Mouse (Mus musculus): ENCODE measurements around the gene Ube2e3. TPM values are rescaled to one million over a fixed set of nuclear protein-coding genes. Genes with fewer than 3 reads are reported as not detected.

Ube2e3 gene
- polyA plus RNA-seq, 1 experiment: 83.9 TPM

DNA sequence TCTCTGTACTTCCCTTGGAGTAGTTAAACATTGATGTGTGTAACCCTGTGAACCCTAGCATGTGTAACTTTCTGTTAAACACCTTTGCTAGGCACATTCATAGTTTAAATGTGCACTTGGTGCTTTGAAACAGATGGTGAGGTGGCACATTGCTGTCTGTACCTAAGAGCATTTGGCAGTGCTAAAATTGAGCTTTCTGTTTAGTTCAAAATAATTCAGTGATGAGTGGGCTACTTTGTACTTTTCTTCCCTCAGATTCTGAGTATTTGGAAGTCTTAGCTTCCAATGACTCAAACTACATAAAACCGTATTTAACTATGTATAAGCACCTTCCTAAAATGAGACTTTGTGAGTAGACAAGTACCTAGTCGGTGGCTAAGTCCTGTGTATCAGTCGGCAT lies 59.7 kb downstream of the Ube2e3 start:
- TF ChIP-seq CTCF (IDR thresholded peaks at IDR 0.05; ENCODE audit: borderline replicate concordance, insufficient read depth, low read depth, low read length): no peak
- TF ChIP-seq POLR2A (IDR thresholded peaks at IDR 0.05; ENCODE audit: borderline replicate concordance, insufficient read depth, low read length): no peak
- Histone ChIP-seq H3K27ac (ENCODE audit: insufficient read depth, low read length) (no peak overlapping the region), H3K27me3 (ENCODE audit: control insufficient read depth, insufficient read depth, low read length) (no peaks in the 10 kb centered on the region), H3K4me1 (ENCODE audit: control insufficient read depth, insufficient read depth, low read length) (peaks cover 14% of the 10 kb centered on the region), H3K4me3 (replicated peaks; ENCODE audit: insufficient read depth, low read depth, low read length) (no peak overlapping the region)
- DNase-seq: peak in 1 of 2 experiments; percentile 19
- WGBS: 76% methylated on average over 3 of the region's 3 CpGs

GRCm38 (mm10) chr2:78928080-78928479 lies 60.2 kb downstream of the Ube2e3 start:
- Histone ChIP-seq H3K4me3 (replicated peaks; ENCODE audit: insufficient read depth, low read depth, low read length) (no peak overlapping the region), H3K27ac (ENCODE audit: insufficient read depth, low read length) (no peak overlapping the region), H3K27me3 (ENCODE audit: control insufficient read depth, insufficient read depth, low read length) (no peaks in the 10 kb centered on the region), H3K4me1 (ENCODE audit: control insufficient read depth, insufficient read depth, low read length) (peaks cover 11% of the 10 kb centered on the region; the same call in 1 of the 2 replicates)
- DNase-seq: no peak
- no peak for TF ChIP-seq POLR2A (IDR thresholded peaks at IDR 0.05; ENCODE audit: borderline replicate concordance, insufficient read depth, low read length)
- no peak for TF ChIP-seq CTCF (IDR thresholded peaks at IDR 0.05; ENCODE audit: borderline replicate concordance, insufficient read depth, low read depth, low read length)
- WGBS: 66% methylated on average over 5 of the region's 5 CpGs

DNA sequence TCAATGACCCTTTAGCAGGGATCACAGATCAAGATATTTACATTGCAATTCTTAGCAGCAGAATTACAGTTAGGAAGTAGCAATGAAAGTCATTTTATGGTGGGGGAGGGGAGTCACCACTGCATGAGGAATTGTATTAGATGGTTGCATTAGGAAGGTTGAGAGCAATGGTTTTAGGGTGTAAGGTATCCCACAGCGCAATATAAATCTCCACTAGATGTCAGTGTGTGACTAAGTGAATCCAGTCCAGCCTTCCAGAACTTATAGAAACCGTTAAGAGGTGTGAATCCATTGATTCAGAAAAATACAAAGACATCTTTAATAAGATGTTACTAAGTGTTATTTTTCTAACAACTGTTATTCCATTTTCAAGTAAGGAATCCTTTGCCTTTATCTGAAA lies 63.4 kb downstream of the Ube2e3 start:
- no peak for DNase-seq
- Histone ChIP-seq H3K27me3 (ENCODE audit: control insufficient read depth, insufficient read depth, low read length) (no peaks in the 10 kb centered on the region), H3K4me1 (ENCODE audit: control insufficient read depth, insufficient read depth, low read length) (peaks cover 11% of the 10 kb centered on the region; the same call in 1 of the 2 replicates), H3K4me3 (replicated peaks; ENCODE audit: insufficient read depth, low read depth, low read length) (no peak overlapping the region), H3K27ac (ENCODE audit: insufficient read depth, low read length) (no peak overlapping the region)
- TF ChIP-seq CTCF (IDR thresholded peaks at IDR 0.05; ENCODE audit: borderline replicate concordance, insufficient read depth, low read depth, low read length) (peak; percentile 18; the same call in 1 of the 2 replicates), POLR2A (IDR thresholded peaks at IDR 0.05; ENCODE audit: borderline replicate concordance, insufficient read depth, low read length) (no peak)
- 61% methylated on average over 2 of the region's 2 CpGs for WGBS

GRCm38 (mm10) chr2:78959451-78959850 lies 91.5 kb downstream of the Ube2e3 start:
- WGBS: 12% methylated on average over 3 of the region's 3 CpGs
- Histone ChIP-seq H3K4me1 (ENCODE audit: control insufficient read depth, insufficient read depth, low read length) (no peaks in the 10 kb centered on the region; the same call in 1 of the 2 replicates), H3K4me3 (replicated peaks; ENCODE audit: insufficient read depth, low read depth, low read length) (peak overlapping the region; percentile 17), H3K27ac (ENCODE audit: insufficient read depth, low read length) (no peak overlapping the region), H3K27me3 (ENCODE audit: control insufficient read depth, insufficient read depth, low read length) (no peaks in the 10 kb centered on the region)
- TF ChIP-seq CTCF (IDR thresholded peaks at IDR 0.05; ENCODE audit: borderline replicate concordance, insufficient read depth, low read depth, low read length): peak; percentile 30; the same call in 1 of the 2 replicates
- no peak for TF ChIP-seq POLR2A (IDR thresholded peaks at IDR 0.05; ENCODE audit: borderline replicate concordance, insufficient read depth, low read length)
- DNase-seq: peak; percentile 31 to 34

DNA sequence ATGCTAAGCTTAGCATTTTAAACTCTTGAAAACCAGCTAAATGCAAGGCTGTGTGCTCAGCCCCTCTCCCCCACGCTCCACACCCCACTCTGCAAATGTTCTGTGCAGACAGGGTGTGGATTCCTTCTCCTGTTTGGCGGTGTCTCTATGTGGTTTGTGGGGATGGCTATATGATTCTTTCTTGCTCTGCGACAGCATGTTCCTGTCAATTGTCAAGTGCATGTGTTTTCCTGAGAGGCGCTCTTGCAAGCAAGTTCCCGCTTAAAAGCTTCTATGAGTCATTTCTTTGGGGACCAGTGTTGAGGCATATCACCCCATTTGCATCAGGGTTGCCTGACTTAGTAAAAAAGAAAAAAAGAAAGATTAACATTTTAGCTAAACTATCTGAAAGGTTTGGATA lies 92.4 kb downstream of the Ube2e3 start:
- H3K27ac ChIP-seq (ENCODE audit: insufficient read depth, low read length): no peak overlapping the region
- DNase-seq: peak in 1 of 2 experiments; percentile 12
- H3K27me3 ChIP-seq (ENCODE audit: control insufficient read depth, insufficient read depth, low read length): no peaks in the 10 kb centered on the region
- no peak overlapping the region for H3K4me3 ChIP-seq (replicated peaks; ENCODE audit: insufficient read depth, low read depth, low read length)
- 95% methylated on average over 5 of the region's 5 CpGs for WGBS
- TF ChIP-seq CTCF (IDR thresholded peaks at IDR 0.05; ENCODE audit: borderline replicate concordance, insufficient read depth, low read depth, low read length) (no peak), POLR2A (IDR thresholded peaks at IDR 0.05; ENCODE audit: borderline replicate concordance, insufficient read depth, low read length) (no peak)
- H3K4me1 ChIP-seq (ENCODE audit: control insufficient read depth, insufficient read depth, low read length): no peaks in the 10 kb centered on the region; the same call in 1 of the 2 replicates

DNA sequence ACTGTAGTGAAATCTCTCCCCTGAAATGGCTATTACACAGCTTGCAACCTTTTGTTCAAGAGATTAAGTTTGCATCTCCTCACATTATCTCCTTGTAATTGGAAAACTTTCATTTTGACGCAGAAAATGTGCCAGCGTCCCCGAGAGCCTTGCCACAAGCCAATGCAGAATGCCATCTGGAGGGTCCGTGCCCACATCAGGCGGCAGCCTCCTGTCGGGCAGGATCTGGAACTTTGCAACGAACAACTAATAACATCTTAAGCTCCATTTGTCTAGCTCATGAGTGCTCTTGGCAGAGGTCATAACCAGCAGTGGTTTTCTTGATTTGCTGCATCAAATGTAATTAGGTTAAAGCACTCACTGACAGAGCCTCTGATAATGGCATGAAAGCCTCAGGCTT lies 93.1 kb downstream of the Ube2e3 start:
- Histone ChIP-seq H3K27ac (ENCODE audit: insufficient read depth, low read length) (no peak overlapping the region), H3K4me3 (replicated peaks; ENCODE audit: insufficient read depth, low read depth, low read length) (no peak overlapping the region), H3K27me3 (ENCODE audit: control insufficient read depth, insufficient read depth, low read length) (no peaks in the 10 kb centered on the region), H3K4me1 (ENCODE audit: control insufficient read depth, insufficient read depth, low read length) (no peaks in the 10 kb centered on the region; the same call in 1 of the 2 replicates)
- 25% methylated on average over 7 of the region's 7 CpGs for WGBS
- peak; percentile 11 to 18 for DNase-seq
- TF ChIP-seq POLR2A (IDR thresholded peaks at IDR 0.05; ENCODE audit: borderline replicate concordance, insufficient read depth, low read length) (no peak), CTCF (IDR thresholded peaks at IDR 0.05; ENCODE audit: borderline replicate concordance, insufficient read depth, low read depth, low read length) (no peak)

DNA sequence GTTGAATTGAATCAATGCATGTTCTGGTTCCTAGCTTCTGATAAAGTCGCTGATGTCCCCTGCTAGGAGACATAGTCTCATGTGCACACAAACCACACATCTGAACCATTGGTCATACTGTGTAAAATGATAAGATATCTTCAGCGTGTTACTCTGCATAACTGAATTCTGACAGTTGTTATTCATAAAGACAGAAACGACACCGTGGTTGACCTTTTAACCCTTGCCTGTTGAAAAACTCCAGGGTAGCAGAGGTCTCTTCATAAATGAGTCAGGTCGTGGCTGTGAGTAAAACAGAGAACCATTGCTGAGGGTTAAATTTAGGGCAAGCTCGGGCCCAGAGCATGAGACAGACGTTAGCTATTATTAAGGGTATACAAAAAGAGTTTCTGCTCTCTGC lies 93.7 kb downstream of the Ube2e3 start:
- TF ChIP-seq CTCF (IDR thresholded peaks at IDR 0.05; ENCODE audit: borderline replicate concordance, insufficient read depth, low read depth, low read length) (no peak), POLR2A (IDR thresholded peaks at IDR 0.05; ENCODE audit: borderline replicate concordance, insufficient read depth, low read length) (no peak)
- no peak for DNase-seq
- Histone ChIP-seq H3K4me1 (ENCODE audit: control insufficient read depth, insufficient read depth, low read length) (no peaks in the 10 kb centered on the region; the same call in 1 of the 2 replicates), H3K27me3 (ENCODE audit: control insufficient read depth, insufficient read depth, low read length) (no peaks in the 10 kb centered on the region), H3K27ac (ENCODE audit: insufficient read depth, low read length) (no peak overlapping the region), H3K4me3 (replicated peaks; ENCODE audit: insufficient read depth, low read depth, low read length) (no peak overlapping the region)
- WGBS: 62% methylated on average over 7 of the region's 7 CpGs

GRCm38 (mm10) chr2:78964995-78965394 lies 97.1 kb downstream of the Ube2e3 start:
- Histone ChIP-seq H3K27ac (ENCODE audit: insufficient read depth, low read length) (no peak overlapping the region), H3K4me3 (replicated peaks; ENCODE audit: insufficient read depth, low read depth, low read length) (no peak overlapping the region), H3K27me3 (ENCODE audit: control insufficient read depth, insufficient read depth, low read length) (no peaks in the 10 kb centered on the region), H3K4me1 (ENCODE audit: control insufficient read depth, insufficient read depth, low read length) (no peaks in the 10 kb centered on the region; the same call in 1 of the 2 replicates)
- TF ChIP-seq POLR2A (IDR thresholded peaks at IDR 0.05; ENCODE audit: borderline replicate concordance, insufficient read depth, low read length): no peak
- TF ChIP-seq CTCF (IDR thresholded peaks at IDR 0.05; ENCODE audit: borderline replicate concordance, insufficient read depth, low read depth, low read length): no peak
- WGBS: 83% methylated on average over 2 of the region's 2 CpGs
- DNase-seq: no peak

All from cerebellum, adult 2 months (tissue).